Mouse (Mus musculus) liver, embryonic 14.5 days (tissue): ENCODE results near the gene Wipf3. TPM values are rescaled to one million over a fixed set of nuclear protein-coding genes. Genes with fewer than 3 reads are reported as not detected.
A peak's percentile ranks its signal among the peaks of the same experiment; 100 is the strongest.

Experiments used
- ATAC-seq: fragments of 200-750 bp; cut with Nextera tagmentation; 2 replicates; pipeline ENCODE4 v1.8.0; 2017; ENCODE audit warnings: moderate number of reproducible peaks, mild to moderate bottlenecking, moderate library complexity; ENCODE audit not compliant: insufficient read depth
- DNase-seq, 3 experiments: peaks; one replicate each; pipeline ENCODE4 v3.0.0-alpha.2; 2012 to 2013; ENCODE audit warnings: low read depth in 3 of 3, low spot score in 3 of 3
- H3K27ac ChIP-seq: fragments of 300-500 bp; sonication (generic); 2 replicates; pipeline ENCODE4 v1.5.1; 2014; ENCODE audit warnings: moderate library complexity, mild to moderate bottlenecking, control low read depth, inconsistent platforms
- H3K27me3 ChIP-seq: fragments of 300-500 bp; sonication (generic); 2 replicates; pipeline ENCODE4 v1.6.1; 2014; ENCODE audit warnings: mild to moderate bottlenecking, low read length, moderate library complexity; ENCODE audit not compliant: control insufficient read depth, insufficient read depth
- H3K36me3 ChIP-seq: fragments of 300-500 bp; sonication (generic); replicated peaks from 2 replicates; pipeline ENCODE4 v1.6.1; 2014; ENCODE audit warnings: low read depth; ENCODE audit not compliant: control insufficient read depth, insufficient read depth
- H3K4me1 ChIP-seq, 2 experiments: fragments of 200-500 bp in 1 of 2; fragments of 300-500 bp in 1 of 2; sonication (generic) in 1 of 2; replicated peaks; 2 replicates each; pipeline ENCODE4 v1.6.1; 2012 to 2014; ENCODE audit warnings: antibody characterized with exemption in 1 of 2, inconsistent platforms in 1 of 2, low read length in 1 of 2; ENCODE audit not compliant: control insufficient read depth in 2 of 2, insufficient read depth in 2 of 2
- H3K4me2 ChIP-seq: fragments of 300-500 bp; sonication (generic); 2 replicates; pipeline ENCODE4 v1.6.1; 2014; ENCODE audit warnings: low read depth, mild to moderate bottlenecking, control low read depth, moderate library complexity
- H3K4me3 ChIP-seq, 2 experiments: fragments of 200-500 bp in 1 of 2; fragments of 300-500 bp in 1 of 2; sonication (generic) in 1 of 2; 2 replicates each; pipeline ENCODE4 v1.5.1; 2012 to 2014; ENCODE audit warnings: low read depth in 2 of 2, low read length in 2 of 2, mild to moderate bottlenecking in 2 of 2, control low read depth in 1 of 2, inconsistent platforms in 1 of 2, moderate library complexity in 1 of 2; ENCODE audit not compliant: insufficient read depth in 1 of 2
- H3K9ac ChIP-seq: fragments of 300-500 bp; sonication (generic); replicated peaks from 2 replicates; pipeline ENCODE4 v1.6.1; 2014; ENCODE audit warnings: mild to moderate bottlenecking, control low read depth, moderate library complexity
- H3K9me3 ChIP-seq: fragments of 300-500 bp; sonication (generic); 2 replicates; pipeline ENCODE4 v1.6.1; 2016; ENCODE audit warnings: low read length, mixed read lengths; ENCODE audit not compliant: control insufficient read depth
- CTCF ChIP-seq: IDR thresholded peaks from 2 replicates; pipeline ENCODE4 v1.5.1; 2016; ENCODE audit warnings: antibody characterized with exemption, low read depth, control low read depth
- EP300 ChIP-seq: IDR thresholded peaks from 2 replicates; pipeline ENCODE4 v1.6.1; 2016; ENCODE audit warnings: antibody characterized with exemption, low read depth
- WGBS: fragments of 180-500 bp; shearing (Covaris S2); extraction: QIAGEN DNeasy Blood & Tissue Kit; methylation state at CpG from one replicate; pipeline ENCODE4 v1.1.7; 2014; ENCODE audit not compliant: insufficient replicate concordance; 5-methylcytosine and 5-hydroxymethylcytosine counted together
- polyA plus RNA-seq, 2 experiments: library from polyadenylated mRNA; depleted of rRNA in 1 of 2; stranded (reverse) in 1 of 2; unstranded in 1 of 2; fragments of >200 nt; fragmentation: Nextera tagmentation in 1 of 2; extraction: Ambion mirVana in 1 of 2; gene quantifications; 2 replicates each; pipeline versions ENCODE4 v1.2.1 to v1.2.3; 2012 to 2014

Gene Wipf3
- polyA plus RNA-seq, 2 experiments = 0.09 to 0.19 TPM

GRCm38 (mm10) chr6:54430221-54430620 lies 818 bp downstream of the Wipf3 start:
- no peak overlapping the region for H3K9ac ChIP-seq
- H3K36me3 ChIP-seq = no peaks in the 10 kb centered on the region
- peaks cover 26% of the 10 kb centered on the region for H3K27me3 ChIP-seq
- ATAC-seq = no peak
- no peak overlapping the region for H3K27ac ChIP-seq
- DNase-seq = no peak
- 21% methylated on average over 7 of the region's 7 CpGs for WGBS
- no peaks in the 10 kb centered on the region for H3K9me3 ChIP-seq
- no peaks in the 10 kb centered on the region for H3K4me1 ChIP-seq
- TF ChIP-seq EP300 (no peak), CTCF (no peak)
- H3K4me2 ChIP-seq = peak overlapping the region; percentile 53
- peak overlapping the region; percentile 36 to 41; a peak in 3 of 4 replicates for H3K4me3 ChIP-seq

GRCm38 (mm10) chr6:54431761-54432160 lies 2.4 kb downstream of the Wipf3 start:
- Histone ChIP-seq H3K9me3 (no peaks in the 10 kb centered on the region), H3K4me1 (peaks cover 0 to 3% of the 10 kb centered on the region in 2 experiments; a peak in 1 of 4 replicates), H3K9ac (no peak overlapping the region), H3K36me3 (no peaks in the 10 kb centered on the region), H3K4me3 (no peak overlapping the region), H3K27ac (no peak overlapping the region), H3K4me2 (no peak overlapping the region), H3K27me3 (peaks cover 26% of the 10 kb centered on the region)
- DNase-seq (no peak), ATAC-seq (no peak)
- TF ChIP-seq EP300 (no peak), CTCF (no peak)
- WGBS = 64% methylated on average over 10 of the region's 10 CpGs

GRCm38 (mm10) chr6:54432191-54432590 lies 2.8 kb downstream of the Wipf3 start:
- peaks cover 0 to 3% of the 10 kb centered on the region in 2 experiments; a peak in 1 of 4 replicates for H3K4me1 ChIP-seq
- DNase-seq (no peak), ATAC-seq (no peak)
- no peak overlapping the region for H3K4me3 ChIP-seq
- TF ChIP-seq CTCF = no peak
- TF ChIP-seq EP300 = no peak
- H3K9ac ChIP-seq = no peak overlapping the region
- no peak overlapping the region for H3K4me2 ChIP-seq
- 65% methylated on average over 9 of the region's 9 CpGs for WGBS
- H3K9me3 ChIP-seq = no peaks in the 10 kb centered on the region
- no peak overlapping the region for H3K27ac ChIP-seq
- H3K27me3 ChIP-seq = peaks cover 26% of the 10 kb centered on the region
- H3K36me3 ChIP-seq = no peaks in the 10 kb centered on the region

DNA sequence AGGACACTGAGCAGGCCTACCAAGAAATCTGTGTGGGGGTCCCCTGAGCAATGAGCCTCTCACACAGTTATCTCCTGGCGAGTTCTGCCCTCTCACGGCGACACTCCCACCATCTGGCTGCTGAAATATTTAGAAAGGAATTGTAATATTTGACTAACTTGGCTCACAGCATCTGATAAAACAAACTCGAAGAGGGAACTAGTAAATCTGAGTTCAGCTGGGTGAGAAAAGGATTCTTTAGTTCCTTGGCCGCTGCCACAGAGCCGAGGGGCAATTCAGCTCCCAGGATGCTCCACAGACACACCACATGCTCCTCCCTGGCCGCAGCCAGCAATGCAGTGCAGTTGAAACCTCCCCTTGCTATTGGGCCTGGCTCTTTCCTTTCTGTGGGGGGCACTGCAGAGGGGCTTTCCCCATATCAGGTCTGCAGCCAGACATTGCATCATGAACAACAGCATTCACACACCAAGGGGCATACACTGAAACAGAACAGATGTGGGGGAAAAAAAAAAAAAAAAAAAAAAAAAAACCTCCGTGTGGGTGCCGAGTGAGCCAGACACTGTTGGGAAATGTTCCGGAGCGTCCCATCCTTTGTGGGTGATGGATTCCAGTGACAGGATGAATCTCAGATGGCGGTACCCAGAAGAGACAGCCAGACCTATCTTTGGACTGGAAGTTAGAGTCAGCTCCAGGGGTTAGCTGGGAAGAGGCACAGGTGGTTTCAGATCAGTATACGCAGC lies 3.6 kb downstream of the Wipf3 start:
- no peak for ATAC-seq
- Histone ChIP-seq H3K9ac (no peak overlapping the region), H3K4me1 (peaks cover 0 to 3% of the 10 kb centered on the region in 2 experiments; a peak in 1 of 4 replicates), H3K4me3 (no peak overlapping the region), H3K36me3 (no peaks in the 10 kb centered on the region), H3K9me3 (no peaks in the 10 kb centered on the region), H3K27me3 (peaks cover 26% of the 10 kb centered on the region), H3K27ac (no peak overlapping the region), H3K4me2 (no peak overlapping the region)
- TF ChIP-seq EP300 (no peak), CTCF (no peak)
- 67% methylated on average over 13 of the region's 13 CpGs for WGBS
- no peak for DNase-seq

DNA sequence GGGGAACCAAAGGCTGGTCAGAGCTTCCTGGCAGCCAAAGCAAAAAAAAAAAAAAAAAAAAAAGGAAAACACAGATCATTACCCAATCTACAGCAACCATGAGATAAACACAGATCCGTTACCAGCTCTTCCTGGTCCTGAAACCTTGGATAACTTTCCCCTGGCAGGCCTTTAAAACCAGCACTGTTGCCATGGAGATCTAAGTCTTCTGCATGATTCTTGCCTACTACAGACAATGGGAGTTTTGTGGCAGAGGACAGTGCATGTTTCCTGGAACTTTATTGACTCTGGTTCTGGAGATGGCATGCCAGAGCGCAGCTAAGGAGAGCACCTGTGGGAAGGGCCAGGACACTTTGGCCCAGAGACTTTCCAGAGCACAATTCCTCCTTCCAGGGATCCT lies 4.8 kb downstream of the Wipf3 start:
- no peak for ATAC-seq
- H3K9me3 ChIP-seq = no peaks in the 10 kb centered on the region
- H3K27me3 ChIP-seq = peaks cover 16% of the 10 kb centered on the region
- H3K9ac ChIP-seq = no peak overlapping the region
- H3K4me3 ChIP-seq = no peak overlapping the region
- no peak for TF ChIP-seq CTCF
- TF ChIP-seq EP300 = no peak
- H3K36me3 ChIP-seq = no peaks in the 10 kb centered on the region
- peaks cover 0 to 3% of the 10 kb centered on the region in 2 experiments; a peak in 1 of 4 replicates for H3K4me1 ChIP-seq
- H3K27ac ChIP-seq = no peak overlapping the region
- no peak for DNase-seq
- H3K4me2 ChIP-seq = no peak overlapping the region
- 66% methylated on average over 2 of the region's 2 CpGs for WGBS
